Mouse (Mus musculus) heart, postnatal 0 days (tissue): ENCODE data around the gene Large1. TPM values are rescaled to one million over a fixed set of nuclear protein-coding genes. Genes with fewer than 3 reads are reported as not detected.

Source experiments
- ATAC-seq: fragments of 200-750 bp; cut with Nextera tagmentation; 2 replicates; pipeline ENCODE4 v1.8.0; 2017; ENCODE audit warnings: low read depth, moderate number of reproducible peaks, moderate library complexity; ENCODE audit not compliant: insufficient read depth
- DNase-seq: peaks from one replicate; pipeline ENCODE4 v3.0.0-alpha.2; 2016; ENCODE audit warnings: low spot score
- H3K27ac ChIP-seq: fragments of 300-500 bp; sonication (generic); 2 replicates; pipeline ENCODE4 v1.5.1; 2014; ENCODE audit warnings: low read depth, mild to moderate bottlenecking
- H3K27me3 ChIP-seq: fragments of 300-500 bp; sonication (generic); 2 replicates; pipeline ENCODE4 v1.6.1; 2014; ENCODE audit warnings: low read length, mixed read lengths; ENCODE audit not compliant: control insufficient read depth, insufficient read depth
- H3K36me3 ChIP-seq: fragments of 300-500 bp; sonication (generic); replicated peaks from 2 replicates; pipeline ENCODE4 v1.6.1; 2014; ENCODE audit warnings: low read length, mixed read lengths; ENCODE audit not compliant: control insufficient read depth, insufficient read depth
- H3K4me1 ChIP-seq: fragments of 300-500 bp; sonication (generic); 2 replicates; pipeline ENCODE4 v1.6.1; 2014; ENCODE audit warnings: antibody characterized with exemption; ENCODE audit not compliant: control insufficient read depth, insufficient read depth
- H3K4me2 ChIP-seq: fragments of 300-500 bp; sonication (generic); 2 replicates; pipeline ENCODE4 v1.6.1; 2014; ENCODE audit warnings: low read depth, mild to moderate bottlenecking, low read length, moderate library complexity
- H3K4me3 ChIP-seq: fragments of 300-500 bp; sonication (generic); 2 replicates; pipeline ENCODE4 v1.5.1; 2014; ENCODE audit warnings: low read depth, low read length
- H3K9ac ChIP-seq: fragments of 300-500 bp; sonication (generic); replicated peaks from 2 replicates; pipeline ENCODE4 v1.6.1; 2014; ENCODE audit warnings: low read depth, low read length, mixed read lengths
- H3K9me3 ChIP-seq: fragments of 300-500 bp; sonication (generic); replicated peaks from 2 replicates; pipeline ENCODE4 v1.6.1; 2016; ENCODE audit warnings: low read length; ENCODE audit not compliant: control insufficient read depth
- CTCF ChIP-seq: IDR thresholded peaks from 2 replicates; pipeline ENCODE4 v1.5.1; 2016; ENCODE audit warnings: antibody characterized with exemption, control low read depth, low read depth
- EP300 ChIP-seq: IDR thresholded peaks from 2 replicates; pipeline ENCODE4 v1.6.1; 2016; ENCODE audit warnings: antibody characterized with exemption, low read depth
- WGBS: fragments of 180-500 bp; shearing (Covaris S2); extraction: QIAGEN DNeasy Blood & Tissue Kit; methylation state at CpG from one replicate; pipeline ENCODE4 v1.1.7; 2014; 5-methylcytosine and 5-hydroxymethylcytosine counted together
- polyA plus RNA-seq: library from polyadenylated mRNA; unstranded; fragments of >200 nt; fragmentation: Nextera tagmentation; extraction: Ambion mirVana; gene quantifications from 2 replicates; pipeline ENCODE4 v1.2.1, GENCODE M21; 2015
- total RNA-seq: library from RNA; depleted of rRNA; stranded (reverse); fragments of >200 nt; gene quantifications from 2 replicates; pipeline ENCODE4 v1.2.3, GENCODE M21; 2014; ENCODE audit warnings: low replicate concordance

Gene Large1
- total and polyA plus RNA-seq, 2 experiments from 2014 or later: 5.9 to 41.0 TPM

DNA sequence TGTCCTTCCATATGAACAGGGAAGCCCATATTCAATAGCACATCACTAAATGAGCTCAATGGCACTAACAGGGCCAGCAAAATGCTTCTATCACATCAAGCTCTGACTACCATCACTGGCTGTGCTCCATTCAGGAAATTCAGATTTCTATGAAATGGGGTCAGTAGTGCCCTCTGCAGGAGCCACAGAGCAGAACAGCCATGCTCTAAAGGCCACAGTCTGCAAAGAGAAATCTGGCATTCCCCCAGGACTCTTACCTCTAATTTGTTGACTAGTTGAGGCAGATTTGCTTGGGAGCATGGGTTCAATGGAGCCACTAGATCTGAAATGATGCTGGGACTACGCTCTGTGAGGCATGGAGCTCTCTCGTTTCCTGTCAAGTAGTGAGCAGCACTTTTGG is 151.5 kb downstream of the Large1 start:
- DNase-seq (no peak), ATAC-seq (no peak)
- no peak overlapping the region for H3K4me3 ChIP-seq
- no peaks in the 10 kb centered on the region for H3K36me3 ChIP-seq
- H3K27me3 ChIP-seq: no peaks in the 10 kb centered on the region
- peaks cover 13% of the 10 kb centered on the region; the same call in 1 of the 2 replicates for H3K4me1 ChIP-seq
- H3K4me2 ChIP-seq: no peak overlapping the region
- H3K9me3 ChIP-seq: no peaks in the 10 kb centered on the region
- WGBS: 62% methylated on average over 2 of the region's 2 CpGs
- TF ChIP-seq CTCF (no peak), EP300 (no peak)
- no peak overlapping the region for H3K27ac ChIP-seq
- H3K9ac ChIP-seq: no peak overlapping the region

GRCm38 (mm10) chr8:73197714-73198113 is 155.6 kb downstream of the Large1 start:
- 87% methylated on average over 1 of the region's 1 CpGs for WGBS
- no peak for TF ChIP-seq CTCF
- no peak for TF ChIP-seq EP300

DNA sequence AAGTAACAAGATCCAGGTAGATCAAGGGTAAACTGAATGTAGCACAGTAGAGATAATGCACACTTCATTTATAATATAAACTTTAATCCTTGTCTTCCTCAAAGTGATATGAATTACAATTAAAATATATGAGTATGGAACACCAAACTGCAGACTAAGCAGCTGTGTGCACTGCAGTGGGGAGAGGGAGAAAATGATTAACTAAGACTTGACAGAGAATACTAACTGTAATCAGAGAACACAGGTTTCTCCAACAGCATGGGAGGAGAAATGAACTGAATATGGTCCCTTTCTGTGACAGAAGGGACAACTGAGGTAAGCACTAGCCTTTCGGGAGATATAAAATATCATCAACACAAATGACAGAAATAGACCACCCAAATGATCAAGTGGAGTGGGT is 164.7 kb downstream of the Large1 start:
- no peak for TF ChIP-seq EP300
- no peak for TF ChIP-seq CTCF
- DNase-seq: no peak
- no peak for ATAC-seq
- WGBS: 94% methylated on average over 1 of the region's 1 CpGs
- H3K4me3 ChIP-seq: no peak overlapping the region
- no peaks in the 10 kb centered on the region for H3K36me3 ChIP-seq
- no peak overlapping the region for H3K9ac ChIP-seq
- no peak overlapping the region for H3K4me2 ChIP-seq
- H3K27ac ChIP-seq: no peak overlapping the region
- H3K9me3 ChIP-seq: no peaks in the 10 kb centered on the region
- no peaks in the 10 kb centered on the region for H3K27me3 ChIP-seq
- H3K4me1 ChIP-seq: 0 out of 2 replicates have a peak, but pooled peaks cover 6% of the 10 kb centered on the region

More at GRCm38 (mm10) chr8:73197714-73198113, 155.6 kb downstream of the Large1 start:
- Histone ChIP-seq H3K27me3 (no peaks in the 10 kb centered on the region), H3K36me3 (no peaks in the 10 kb centered on the region), H3K9ac (no peak overlapping the region), H3K4me2 (no peak overlapping the region), H3K4me1 (0 out of 2 replicates have a peak, but pooled peaks cover 6% of the 10 kb centered on the region), H3K4me3 (no peak overlapping the region), H3K9me3 (no peaks in the 10 kb centered on the region), H3K27ac (no peak overlapping the region)
- ATAC-seq: no peak
- DNase-seq: no peak

DNA sequence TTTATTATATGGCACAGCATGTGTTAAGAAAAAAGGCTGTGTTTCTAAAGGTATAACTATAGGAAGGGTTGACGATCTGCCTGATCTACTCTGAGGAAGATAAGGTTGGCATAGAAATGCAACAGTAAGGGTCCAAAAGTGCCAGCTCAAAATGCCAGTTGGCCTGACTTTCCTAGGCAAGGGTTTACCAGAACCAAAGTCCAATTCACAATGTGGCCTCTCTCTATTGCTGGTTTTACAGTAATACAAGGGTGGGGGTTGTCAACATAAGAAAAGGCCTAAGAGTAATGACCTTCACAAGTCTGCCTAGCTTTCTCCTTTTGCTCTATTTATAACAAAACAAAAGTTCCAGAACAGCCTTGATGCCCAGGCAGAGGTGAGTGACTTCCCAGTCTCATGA is 166.0 kb downstream of the Large1 start:
- DNase-seq: no peak
- H3K27me3 ChIP-seq: no peaks in the 10 kb centered on the region
- H3K4me3 ChIP-seq: no peak overlapping the region
- no peaks in the 10 kb centered on the region for H3K36me3 ChIP-seq
- H3K4me1 ChIP-seq: 0 out of 2 replicates have a peak, but pooled peaks cover 6% of the 10 kb centered on the region
- no peak overlapping the region for H3K9ac ChIP-seq
- H3K4me2 ChIP-seq: no peak overlapping the region
- no peak overlapping the region for H3K27ac ChIP-seq
- no peak for ATAC-seq
- WGBS: 69% methylated on average over 1 of the region's 1 CpGs
- TF ChIP-seq EP300 (no peak), CTCF (no peak)
- no peaks in the 10 kb centered on the region for H3K9me3 ChIP-seq

GRCm38 (mm10) chr8:73178434-73178833 is 174.9 kb downstream of the Large1 start:
- no peak overlapping the region for H3K4me2 ChIP-seq
- ATAC-seq (peak; percentile 92), DNase-seq (peak; percentile 10)
- 36% methylated on average over 1 of the region's 1 CpGs for WGBS
- H3K36me3 ChIP-seq: no peaks in the 10 kb centered on the region
- no peak overlapping the region for H3K9ac ChIP-seq
- peak overlapping the region; percentile 7 for H3K27ac ChIP-seq
- H3K4me1 ChIP-seq: peaks cover 16% of the 10 kb centered on the region
- no peaks in the 10 kb centered on the region for H3K27me3 ChIP-seq
- TF ChIP-seq CTCF (no peak), EP300 (no peak)
- no peak overlapping the region for H3K4me3 ChIP-seq
- no peaks in the 10 kb centered on the region for H3K9me3 ChIP-seq

DNA sequence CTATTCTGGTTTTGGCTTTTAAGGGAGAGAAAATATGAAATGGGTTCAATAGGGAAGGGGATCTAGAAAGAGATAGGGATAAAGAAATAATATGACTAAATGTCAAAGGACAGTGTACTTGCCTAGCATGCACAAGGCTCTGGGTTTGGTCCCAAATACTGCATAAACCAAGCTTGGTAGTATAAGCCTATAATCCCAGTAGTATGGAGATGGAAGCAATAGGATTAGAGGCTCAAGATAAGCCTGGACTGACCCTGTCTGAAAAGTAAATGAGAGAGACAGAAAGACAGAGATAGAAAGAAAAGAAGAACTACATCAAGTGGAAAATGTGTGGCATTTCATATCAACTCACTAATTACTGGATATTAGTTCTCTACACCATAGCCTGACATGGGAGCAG is 180.7 kb downstream of the Large1 start:
- H3K27me3 ChIP-seq: no peaks in the 10 kb centered on the region
- no peak overlapping the region for H3K27ac ChIP-seq
- no peak for DNase-seq
- H3K9ac ChIP-seq: no peak overlapping the region
- no peaks in the 10 kb centered on the region for H3K9me3 ChIP-seq
- no peak for ATAC-seq
- H3K36me3 ChIP-seq: no peaks in the 10 kb centered on the region
- TF ChIP-seq CTCF (no peak), EP300 (no peak)
- H3K4me1 ChIP-seq: peaks cover 3% of the 10 kb centered on the region; the same call in 1 of the 2 replicates
- H3K4me2 ChIP-seq: no peak overlapping the region
- H3K4me3 ChIP-seq: no peak overlapping the region
